ENCODE assay signal across 8 mouse cellular contexts in the genomic region with DNA sequence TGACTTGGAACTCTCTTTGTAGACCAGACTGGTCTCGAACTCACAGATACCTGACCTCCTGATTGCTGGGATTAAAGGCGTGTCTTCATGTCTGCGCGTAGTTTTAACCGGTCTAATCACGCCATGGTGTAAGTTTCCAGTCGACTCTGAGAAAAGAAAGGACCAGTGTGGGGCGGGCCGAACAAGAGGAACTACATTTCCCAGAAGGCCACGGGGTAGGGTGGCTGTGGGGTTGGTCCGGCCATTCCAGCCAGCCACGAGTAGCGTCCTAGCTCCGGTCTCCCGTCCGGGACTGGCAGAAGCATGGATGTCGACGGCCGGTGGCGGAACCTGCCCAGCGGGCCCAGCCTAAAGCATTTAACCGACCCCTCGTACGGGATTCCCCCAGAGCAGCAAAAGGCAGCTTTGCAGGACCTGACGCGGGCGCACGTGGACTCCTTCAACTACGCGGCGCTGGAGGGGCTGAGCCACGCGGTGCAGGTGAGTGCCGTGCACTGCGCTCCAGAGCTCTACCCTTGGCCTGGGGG. TPM values are rescaled to one million over a fixed set of nuclear protein-coding genes. Genes with fewer than 3 reads are reported as not detected.
A peak's percentile ranks its signal among the peaks of the same experiment; 100 is the strongest.
DNase-seq lines count a peak whose midpoint lies in the region; ATAC-seq and TF ChIP-seq lines count a peak whose summit lies in the region.

Gene Polr1b (plus strand): TSS at position 212 of the 527 bp plus-strand sequence.

- TF ChIP-seq CTCF in cortical plate, adult 2 months (IDR thresholded peaks at IDR 0.05; ENCODE audit: extremely low read depth, insufficient read depth, low read length), result no peak

- peaks cover 35% of the 10 kb centered on the region for H3K36me3 ChIP-seq in megakaryocyte, embryonic 14.5 days (replicated peaks; ENCODE audit: low read length)

- no peak within 1 kb of the TSS for H3K27ac ChIP-seq in cortical plate, adult 2 months (ENCODE audit: insufficient read depth, low read length)

- peak; percentile 96 for ATAC-seq in activated CD4-positive, CD25-positive, alpha-beta regulatory T cell, adult 4 months

- DNase-seq in gastrocnemius, adult 8-10 months (ENCODE audit: low spot score in 2 of 2), result peak; percentile 89 to 91
- DNase-seq in hindlimb bud, embryonic 11.5 days (ENCODE audit: extremely low spot score, low read depth, low spot score), result peak; percentile 78
- DNase-seq in left cerebral cortex, adult 8-10 months (ENCODE audit: low spot score in 2 of 2), result peak; percentile 83 to 92
- peak; percentile 95 to 96 for DNase-seq in right cerebral cortex, postnatal 10 days (ENCODE audit: low spot score in 2 of 2)
- peak; percentile 76 for DNase-seq in urinary bladder, postnatal 25 days (ENCODE audit: low spot score)

- H3K4me1 ChIP-seq in cortical plate, adult 2 months (ENCODE audit: control insufficient read depth, insufficient read depth, low read length), result no peaks in the 10 kb centered on the region
- peaks cover 17% of the 10 kb centered on the region for H3K4me1 ChIP-seq in megakaryocyte, embryonic 14.5 days

- peak within 1 kb of the TSS; percentile 67 for H3K4me3 ChIP-seq in cortical plate, adult 2 months (ENCODE audit: insufficient read depth, low read length)
- peak within 1 kb of the TSS; percentile 99 for H3K4me3 ChIP-seq in megakaryocyte, embryonic 14.5 days (replicated peaks)

- H3K9me3 ChIP-seq in megakaryocyte, embryonic 14.5 days, result no peaks in the 10 kb centered on the region

- H3K27me3 ChIP-seq in megakaryocyte, embryonic 14.5 days (replicated peaks), result no peaks in the 10 kb centered on the region

- peak; percentile 62; the same call in 1 of the 2 replicates for TF ChIP-seq POLR2A in cortical plate, adult 2 months (IDR thresholded peaks at IDR 0.05; ENCODE audit: extremely low read depth, insufficient read depth, low read length)

RNA-seq across cellular contexts. Expression of gene Polr1b, which starts in this region (rescaled TPM):
- 10 to 100 TPM in 1 of 2 experiments, 1 to 10 TPM in 1; 9.2 to 21.4 TPM for polyA plus RNA-seq in activated CD4-positive, CD25-positive, alpha-beta regulatory T cell, adult 4 months (2017; shearing (Covaris generic))
- 27.8 and 32.1 TPM in 2 replicates for polyA plus RNA-seq in cortical plate, adult 2 months (2012; rRNA removed)
- total RNA-seq in gastrocnemius, adult 8-10 months (2022), result 10 to 100 TPM; 10.9 to 13.7 (median 11.3) TPM
- 10 to 100 TPM; 19.8 to 25.0 (median 21.5) TPM for total RNA-seq in left cerebral cortex, adult 8-10 months (2022)
- polyA plus RNA-seq in megakaryocyte, embryonic 14.5 days (2012; ENCODE audit: insufficient read depth, low replicate concordance), result 1.9 and 2.2 TPM in 2 replicates
